Mouse (Mus musculus) layer of hippocampus, adult 8-10 months (tissue): ENCODE data around the gene Olfr545. TPM values are rescaled to one million over a fixed set of nuclear protein-coding genes. Genes with fewer than 3 reads are reported as not detected.
"Not testable (repeated sequence)": the region's sequence is repeated elsewhere in the genome, so short reads cannot be mapped to it uniquely, and the experiment has no call there.

Experiments used
- DNase-seq, 2 experiments: peaks; one replicate each; pipeline ENCODE4 v3.0.0; 2022; ENCODE audit warnings: low spot score in 2 of 2
- total RNA-seq, 4 experiments: library from RNA; stranded (reverse); gene quantifications; 2 replicates each; pipeline ENCODE4 v1.2.4; 2022

Gene Olfr545
- total RNA-seq: not detected

DNA sequence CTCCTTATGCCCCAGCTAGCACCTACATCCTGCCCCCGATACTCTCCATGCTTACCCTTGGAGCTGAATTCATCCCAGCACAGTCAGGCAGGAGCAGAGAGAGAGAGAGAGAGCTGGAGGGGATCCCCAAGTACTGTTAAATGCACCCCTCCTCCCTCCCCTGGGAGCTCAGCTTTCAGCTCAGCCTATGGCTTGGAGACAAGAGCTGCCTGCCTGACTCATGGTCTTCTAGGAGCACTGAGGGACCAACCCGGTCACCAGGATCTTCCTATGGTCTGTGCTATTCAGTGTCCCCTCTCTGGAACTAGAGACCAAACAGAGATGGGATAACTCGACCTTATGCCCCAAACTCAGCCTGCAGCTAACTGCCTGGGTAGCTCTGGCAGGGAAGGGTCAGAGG, at the start of gene Olfr545:
TSS of gene Olfr545 (minus strand) at position 101 of the 400 bp plus-strand sequence.
- no peak for DNase-seq

DNA sequence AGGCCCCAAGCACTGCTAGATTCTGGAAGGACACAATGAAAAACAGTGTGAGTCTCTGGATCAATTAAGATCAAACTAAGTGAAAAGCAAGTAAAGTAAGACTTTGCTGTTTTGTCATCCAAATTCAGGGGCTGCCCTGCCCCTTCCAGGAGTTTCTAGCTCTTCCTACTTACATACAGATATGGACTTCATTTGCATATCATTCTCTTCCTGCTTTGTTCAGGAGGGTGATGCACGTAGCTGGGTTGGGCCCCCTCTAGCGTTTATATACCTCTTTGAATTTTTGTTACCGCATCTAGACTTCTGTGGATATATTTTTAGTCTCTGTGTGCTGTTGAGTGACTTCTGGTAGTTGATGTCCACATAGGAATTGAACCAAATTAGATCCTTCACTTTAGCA, 41.9 kb upstream of the Olfr545 start:
- DNase-seq: no peak

DNA sequence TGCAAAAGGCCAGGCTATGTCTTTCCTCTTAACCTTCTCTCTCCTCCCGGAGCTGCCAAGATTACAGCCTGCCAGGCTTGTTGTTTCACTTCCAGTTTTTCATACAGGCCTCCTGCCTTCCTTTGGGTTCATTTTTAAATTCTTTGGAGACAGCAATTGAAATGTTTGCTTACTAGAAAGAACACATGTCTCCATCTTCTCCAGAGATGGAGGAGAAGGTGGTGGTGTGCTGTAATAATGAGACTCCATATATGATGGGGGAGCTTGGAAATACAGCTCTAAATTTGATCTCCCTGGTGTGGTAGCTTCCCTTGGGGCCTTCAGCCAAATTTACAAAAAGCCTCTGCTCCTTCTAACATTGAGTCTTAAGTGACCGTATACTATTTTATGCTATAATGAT, 41.2 kb upstream of the Olfr545 start, which contains the start of gene Olfr548-ps1:
TSS of gene Olfr548-ps1 (plus strand) at position 301 of the 400 bp plus-strand sequence.
- no peak for DNase-seq

DNA sequence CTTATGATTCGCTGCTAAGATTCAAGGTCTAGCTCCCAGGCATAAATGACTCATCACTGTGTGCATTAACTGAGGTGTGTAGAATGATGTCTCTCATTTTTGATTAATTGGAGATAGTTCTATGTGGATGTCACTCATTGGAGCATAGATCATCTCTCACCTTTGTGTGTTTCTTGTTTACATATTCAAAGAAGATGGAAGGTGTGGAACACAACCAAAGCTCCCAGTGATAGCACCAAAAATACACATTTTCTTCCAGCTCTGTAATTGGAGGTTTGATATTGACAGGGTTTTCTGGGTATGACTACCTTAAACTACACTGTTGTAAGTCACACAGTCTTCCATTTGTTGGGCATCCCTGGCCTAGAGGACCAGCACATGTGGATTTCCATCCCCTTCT, 35.1 kb upstream of the Olfr545 start, which contains the start of gene Olfr547:
TSS of gene Olfr547 (plus strand) at position 301 of the 400 bp plus-strand sequence.
- no peak for DNase-seq

DNA sequence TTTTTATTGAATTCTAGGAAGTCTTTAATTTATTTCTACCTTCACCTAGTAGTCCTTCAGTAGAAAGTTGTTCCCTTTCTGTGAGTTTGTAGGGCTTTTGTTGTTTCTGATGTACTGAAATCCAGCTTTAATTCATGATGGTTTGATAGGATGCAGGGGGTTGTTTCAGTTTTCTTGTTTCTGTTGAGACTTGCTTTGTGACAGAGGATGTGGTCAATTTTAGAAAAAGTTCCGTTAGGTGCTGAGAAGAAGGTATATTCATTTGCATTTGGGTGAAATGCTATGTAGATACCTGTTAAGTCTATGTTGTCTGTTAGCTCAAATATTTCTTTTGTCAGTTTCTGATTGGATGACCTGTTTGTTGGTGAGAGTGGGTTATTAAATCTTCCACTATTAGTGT, 29.7 kb upstream of the Olfr545 start:
- no peak for DNase-seq

DNA sequence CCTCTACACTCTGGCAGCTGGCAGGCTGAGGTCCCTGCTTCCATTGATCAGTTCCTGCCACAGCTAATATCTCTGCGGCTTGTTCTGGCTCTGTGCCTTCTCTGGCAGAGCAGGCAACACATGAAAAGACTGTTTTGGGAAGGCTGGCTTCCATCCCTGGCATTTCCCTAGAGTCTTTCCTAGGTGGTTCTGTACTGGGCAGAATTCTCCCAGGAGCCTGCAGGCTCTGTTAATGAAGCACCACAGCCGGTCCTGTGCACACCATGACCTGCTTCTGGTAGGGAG, 17.6 kb upstream of the Olfr545 start:
- peak in 1 of 2 experiments; percentile 25 for DNase-seq

DNA sequence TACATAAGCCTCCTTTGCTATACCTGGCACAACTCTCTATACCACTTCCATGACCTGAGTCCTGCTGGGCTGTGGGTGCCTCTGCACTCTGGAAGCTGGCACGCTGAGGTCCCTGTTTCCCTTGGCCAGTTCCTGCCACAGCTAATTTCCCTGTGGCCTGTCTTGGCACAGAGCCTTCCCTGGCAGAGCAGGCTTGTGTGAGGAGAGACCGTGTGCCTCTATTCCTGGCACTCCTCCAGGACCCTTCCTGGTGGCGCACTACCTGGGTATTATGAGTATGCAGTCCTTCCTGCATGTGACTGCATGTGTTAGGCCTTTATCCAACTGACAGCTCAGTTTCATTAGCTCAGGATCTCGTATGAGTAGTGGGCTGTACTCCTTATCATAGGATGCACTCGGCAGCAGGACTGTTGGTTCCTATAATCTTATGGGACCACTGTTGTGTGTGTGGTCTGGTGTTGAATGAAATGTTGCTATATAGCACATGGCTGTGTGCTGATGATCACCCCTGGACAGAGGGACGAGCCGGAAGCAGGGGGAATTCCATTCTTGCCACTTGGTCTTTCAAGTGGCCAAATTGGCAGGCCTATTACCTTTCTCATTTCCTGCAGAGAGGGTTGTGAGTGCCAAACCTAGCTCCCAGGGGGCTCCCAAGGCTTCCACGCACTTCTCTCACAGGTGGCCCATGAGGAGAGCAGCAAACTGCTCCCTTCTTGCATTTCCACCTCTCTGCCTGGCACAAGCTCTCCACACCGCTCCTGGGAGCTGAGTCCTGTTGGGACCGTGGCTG, 17.1 kb upstream of the Olfr545 start:
- DNase-seq: no peak

DNA sequence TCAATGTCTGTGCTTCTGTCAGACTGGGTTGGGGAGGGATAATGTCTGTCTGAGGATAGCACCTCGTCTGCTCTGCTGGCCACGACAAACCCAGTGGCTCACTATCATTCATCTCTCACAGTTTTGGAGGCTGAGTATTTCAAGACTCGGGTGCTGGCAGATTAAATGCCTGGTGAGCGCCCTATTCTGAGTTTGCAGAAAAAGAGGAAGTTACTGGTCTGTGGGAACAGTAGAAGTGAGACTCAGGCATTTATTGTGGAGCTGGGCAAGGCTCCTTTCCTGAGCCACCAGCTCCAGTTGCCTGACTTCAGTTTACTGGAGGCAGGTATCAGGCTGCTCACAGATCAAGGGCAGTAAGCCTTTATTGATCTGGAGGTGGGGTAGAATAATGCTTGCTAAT, 14.8 kb upstream of the Olfr545 start:
- no peak for DNase-seq

DNA sequence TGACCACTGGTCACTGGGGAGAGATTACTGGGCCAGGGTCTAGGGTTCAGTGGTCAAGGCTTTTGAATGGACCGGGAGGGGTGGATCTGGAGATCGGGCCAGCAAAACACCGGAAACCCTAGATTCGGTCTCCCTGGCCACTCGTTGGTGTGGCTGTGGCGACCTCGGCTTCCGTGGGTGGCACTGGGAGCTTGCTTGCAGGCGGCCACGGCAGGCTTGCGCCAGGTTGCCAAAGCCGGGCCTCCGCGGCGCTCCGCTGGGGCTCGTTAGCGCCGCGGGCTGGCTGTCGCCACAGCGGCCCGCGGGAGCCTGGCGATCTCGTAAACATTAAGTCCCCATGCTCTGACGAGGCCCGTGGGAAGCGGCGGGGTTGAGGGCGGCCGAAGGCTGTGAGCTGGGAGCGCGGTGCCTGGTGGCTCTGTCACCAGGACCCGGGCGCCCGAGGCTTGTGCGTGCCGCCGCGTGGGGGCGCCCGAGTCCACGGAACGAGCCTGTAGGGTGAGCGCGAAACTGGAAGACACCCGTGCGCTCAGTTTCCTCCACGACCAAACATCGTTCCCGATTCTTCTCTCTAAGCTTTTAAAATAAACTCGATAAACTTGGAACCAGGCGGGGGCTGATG, 13.6 kb upstream of the Olfr545 start:
- DNase-seq: peak; percentile 47 to 85

DNA sequence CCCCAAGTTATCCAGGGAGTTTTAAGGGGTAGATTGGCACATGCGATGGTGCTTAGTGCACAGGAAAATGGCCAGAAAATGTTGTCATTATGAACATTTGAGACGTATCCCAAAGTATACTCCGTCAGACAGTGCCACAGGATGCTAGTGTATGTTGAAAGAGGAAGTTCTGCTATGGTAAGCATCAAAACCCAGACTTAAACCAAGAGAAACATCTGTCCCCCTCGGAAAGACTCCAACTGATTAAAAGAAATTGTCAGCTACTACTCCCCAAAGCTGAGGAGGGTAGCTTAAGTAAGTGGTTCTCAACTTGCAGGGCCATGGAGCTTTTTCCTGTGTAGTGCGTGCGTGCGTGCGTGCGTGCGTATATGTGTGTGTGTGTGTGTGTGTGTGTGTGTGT, 12.6 kb upstream of the Olfr545 start:
- DNase-seq: no peak

DNA sequence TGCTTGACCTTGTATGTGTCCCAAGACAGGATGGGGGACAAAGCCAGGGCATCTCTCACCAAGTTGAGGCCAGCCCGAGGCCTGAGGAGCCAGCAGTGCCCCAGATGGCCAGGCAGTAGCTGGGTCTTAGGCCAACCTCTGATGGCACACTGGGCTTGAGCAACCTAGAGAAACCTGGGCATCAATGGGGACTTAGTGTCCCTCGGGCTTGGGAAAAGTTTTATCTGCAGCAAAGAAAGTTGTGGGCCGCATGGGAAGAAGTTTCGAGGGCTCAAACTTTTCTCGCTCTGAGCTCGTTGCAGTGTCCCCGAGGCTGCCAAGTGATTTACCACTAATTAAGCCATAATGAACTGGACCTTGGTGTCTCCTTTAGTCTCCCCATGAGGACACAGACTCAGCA, 10.4 kb upstream of the Olfr545 start:
- no peak for DNase-seq

DNA sequence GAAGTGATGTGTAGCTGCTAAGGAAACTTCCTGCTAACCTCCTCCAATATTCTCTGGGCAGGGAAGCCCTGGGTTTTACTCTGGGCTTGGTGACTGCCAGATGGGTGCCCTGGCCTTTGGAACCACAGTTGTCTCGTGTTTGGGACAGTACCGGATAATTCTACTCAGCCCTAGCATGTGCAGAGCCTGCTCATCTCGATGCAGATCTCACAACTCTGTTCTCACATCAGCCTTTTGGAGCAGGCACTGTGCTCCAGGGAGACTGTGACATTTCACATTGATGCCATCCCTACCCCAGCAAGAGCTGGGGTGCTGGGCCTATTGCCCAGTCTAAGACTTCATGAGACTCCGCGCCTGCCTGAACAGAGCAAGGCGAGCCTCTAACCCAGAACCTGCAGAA, 9.3 kb upstream of the Olfr545 start:
- no peak for DNase-seq

DNA sequence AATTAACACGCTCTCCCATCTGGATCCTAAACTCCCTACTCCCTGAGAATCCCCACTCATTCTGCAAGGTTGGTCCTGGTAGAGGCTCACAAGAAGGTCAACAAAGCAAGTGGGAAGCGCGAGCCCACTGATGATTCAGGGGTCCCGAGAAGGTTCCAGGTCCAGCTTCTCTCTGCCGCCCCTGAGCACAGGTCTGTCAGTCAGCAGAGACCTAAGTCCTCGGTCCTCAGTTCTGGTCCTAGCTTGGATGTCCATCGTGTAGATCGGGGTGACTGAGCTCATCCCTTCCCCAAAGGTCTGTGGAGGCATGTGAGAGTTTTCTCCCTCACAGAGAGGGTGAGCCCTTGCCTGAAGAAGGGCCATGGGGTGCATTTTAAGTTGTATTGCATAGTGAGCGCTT, 8.7 kb upstream of the Olfr545 start:
- DNase-seq: no peak

DNA sequence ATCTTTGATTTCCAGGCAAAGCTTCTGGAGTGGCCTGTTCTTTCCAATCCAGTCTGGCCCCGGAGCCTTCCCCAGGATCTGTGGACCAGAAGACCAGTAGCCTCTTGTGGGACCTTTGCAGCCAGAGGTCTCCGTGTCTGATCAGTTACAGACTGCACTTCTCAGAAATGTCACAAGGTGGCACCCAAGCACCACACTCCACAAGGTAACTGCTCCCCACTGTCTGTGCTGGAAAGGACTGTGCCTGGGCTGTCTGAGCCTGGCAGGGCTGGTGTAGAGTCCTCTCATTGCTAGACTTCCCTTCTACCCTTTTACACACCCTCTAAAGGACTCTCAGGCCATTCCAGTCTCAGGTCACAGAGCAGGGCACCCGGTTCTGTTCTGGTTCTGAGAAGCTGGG, 7.5 kb upstream of the Olfr545 start:
- peak; percentile 48 to 85 for DNase-seq

DNA sequence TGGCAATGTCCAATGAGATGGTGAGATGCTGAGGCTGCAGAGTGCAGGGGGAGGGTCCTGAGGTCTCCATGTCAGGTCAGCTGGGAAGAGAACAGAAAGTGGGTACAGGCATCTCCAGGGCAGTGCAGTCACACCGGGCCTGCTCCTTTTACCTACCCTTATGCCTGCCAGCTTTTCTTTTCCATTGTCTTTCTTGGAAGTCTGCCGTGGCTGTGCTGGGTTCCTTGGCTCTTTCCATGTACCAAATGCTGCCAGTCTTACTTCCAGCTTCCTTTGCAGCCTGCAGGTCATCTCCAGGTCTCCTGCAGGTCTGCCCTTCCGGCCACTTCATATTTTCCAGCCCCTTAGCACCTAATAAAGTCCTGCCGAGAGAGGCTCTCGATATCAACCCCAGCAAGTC, 2.6 kb upstream of the Olfr545 start:
- DNase-seq: no peak

DNA sequence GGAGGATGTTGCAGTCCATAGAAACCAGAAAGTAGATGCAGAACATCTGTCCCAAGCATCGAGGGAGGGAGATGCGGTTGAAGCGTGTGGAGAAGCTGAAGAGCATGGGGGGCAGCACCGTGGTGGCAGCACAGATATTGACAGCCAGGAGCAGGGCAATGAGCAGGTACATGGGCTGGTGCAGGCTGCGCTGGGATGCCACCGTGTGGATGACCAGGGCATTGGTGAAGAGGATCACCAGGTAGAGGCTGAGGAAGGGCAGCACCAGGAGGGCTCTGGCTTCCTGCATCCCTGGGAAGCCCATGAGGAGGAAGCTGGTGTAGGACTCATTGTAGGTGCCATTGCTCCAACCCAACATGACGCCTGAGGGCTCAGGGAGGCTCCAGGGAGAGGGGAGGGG, 5.0 kb downstream of the Olfr545 start:
- not testable (repeated sequence) for DNase-seq

DNA sequence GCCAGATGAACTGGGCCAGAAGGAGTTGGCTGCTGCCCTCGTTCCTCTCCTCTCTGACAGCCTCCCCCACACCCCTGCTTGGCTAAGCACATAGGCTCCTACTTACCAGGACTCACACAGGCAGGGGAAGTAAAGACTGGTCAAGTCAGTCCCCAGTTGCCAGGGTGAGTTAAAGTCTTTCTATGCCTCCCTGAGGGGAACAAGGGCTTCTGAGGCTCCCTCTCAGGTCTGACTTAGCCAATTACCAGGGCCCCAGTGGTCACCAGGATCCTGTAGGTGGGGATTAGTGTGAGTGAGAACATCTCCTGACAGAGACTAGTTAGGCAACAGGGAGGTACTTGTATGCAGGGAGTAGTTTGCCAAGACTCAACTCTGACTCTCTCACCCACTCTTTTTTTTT, 11.2 kb downstream of the Olfr545 start, which contains the start of gene Olfr544:
TSS of gene Olfr544 (minus strand) at position 153 of the 400 bp plus-strand sequence.
- no peak for DNase-seq

DNA sequence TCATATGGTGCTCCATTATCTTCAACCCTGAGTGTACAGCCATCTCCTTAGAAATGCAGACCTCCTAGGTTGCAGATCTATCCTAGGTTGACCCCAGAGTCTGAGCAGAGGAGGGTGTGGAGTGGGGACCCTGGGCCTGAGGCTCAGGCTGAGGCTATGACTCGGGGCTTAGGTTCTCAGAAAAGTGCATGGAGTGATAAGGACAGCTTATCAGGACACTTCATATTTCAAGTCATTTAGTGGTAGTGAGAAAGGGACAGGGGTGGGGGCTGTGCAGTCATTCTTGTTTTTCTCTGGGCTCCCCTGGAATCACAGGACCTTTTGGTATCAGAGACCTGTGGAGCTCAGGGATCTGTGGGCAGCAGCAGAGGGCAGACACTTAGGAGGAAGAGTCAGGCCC, 13.3 kb downstream of the Olfr545 start:
- no peak for DNase-seq

DNA sequence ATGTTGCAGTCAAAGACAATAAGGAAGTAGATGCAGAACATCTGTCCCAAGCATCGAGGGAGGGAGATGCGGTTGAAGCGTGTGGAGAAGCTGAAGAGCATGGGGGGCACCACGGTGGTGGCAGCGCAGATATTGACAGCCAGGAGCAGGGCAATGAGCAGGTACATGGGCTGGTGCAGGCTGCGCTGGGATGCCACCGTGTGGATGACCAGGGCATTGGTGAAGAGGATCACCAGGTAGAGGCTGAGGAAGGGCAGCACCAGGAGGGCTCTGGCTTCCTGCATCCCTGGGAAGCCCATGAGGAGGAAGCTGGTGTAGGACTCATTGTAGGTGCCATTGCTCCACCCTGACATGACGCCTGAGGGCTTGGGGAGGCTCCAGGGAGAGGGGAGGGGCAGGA, 14.6 kb downstream of the Olfr545 start:
- not testable (repeated sequence) for DNase-seq

DNA sequence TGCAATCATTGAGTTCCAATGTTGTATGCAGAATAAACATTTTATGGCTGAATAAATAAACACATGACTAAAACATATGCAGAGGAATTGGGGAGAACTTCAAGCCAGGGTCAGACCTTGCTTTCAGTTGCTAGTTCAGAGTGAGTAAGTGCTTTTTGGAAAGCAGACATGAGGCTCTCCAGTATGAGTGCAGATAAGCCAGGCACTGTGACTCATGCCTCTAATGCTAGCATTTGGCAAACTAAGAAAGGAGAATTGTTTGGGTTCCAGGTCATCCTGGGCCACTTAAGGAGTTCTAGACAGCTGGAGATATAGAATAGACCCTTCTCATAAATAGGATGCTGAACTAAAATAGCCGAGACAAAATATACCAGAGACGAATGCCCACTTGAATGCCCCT, 15.7 kb downstream of the Olfr545 start:
- no peak for DNase-seq

DNA sequence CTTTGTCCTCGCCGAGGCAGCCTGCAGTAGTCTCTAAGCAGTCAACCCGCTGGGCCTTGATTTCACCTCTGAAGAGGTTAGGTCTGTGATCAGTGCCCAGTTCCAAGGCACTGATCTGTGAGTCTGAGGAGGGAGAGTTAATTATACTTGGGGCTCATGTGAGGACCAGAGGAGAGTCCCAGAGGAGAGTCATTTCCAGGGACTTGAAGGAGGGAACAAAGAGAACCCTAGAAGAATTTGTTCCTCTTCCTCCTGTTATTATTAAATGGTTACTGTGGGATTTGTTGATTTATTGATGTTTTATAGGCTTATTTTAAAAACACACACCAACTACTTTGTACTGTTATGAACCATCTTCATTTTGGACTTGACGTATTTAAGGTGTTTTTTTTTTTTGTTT, 17.8 kb downstream of the Olfr545 start, which contains the start of gene Olfr543:
TSS of gene Olfr543 (minus strand) at position 101 of the 400 bp plus-strand sequence.
- DNase-seq: no peak

DNA sequence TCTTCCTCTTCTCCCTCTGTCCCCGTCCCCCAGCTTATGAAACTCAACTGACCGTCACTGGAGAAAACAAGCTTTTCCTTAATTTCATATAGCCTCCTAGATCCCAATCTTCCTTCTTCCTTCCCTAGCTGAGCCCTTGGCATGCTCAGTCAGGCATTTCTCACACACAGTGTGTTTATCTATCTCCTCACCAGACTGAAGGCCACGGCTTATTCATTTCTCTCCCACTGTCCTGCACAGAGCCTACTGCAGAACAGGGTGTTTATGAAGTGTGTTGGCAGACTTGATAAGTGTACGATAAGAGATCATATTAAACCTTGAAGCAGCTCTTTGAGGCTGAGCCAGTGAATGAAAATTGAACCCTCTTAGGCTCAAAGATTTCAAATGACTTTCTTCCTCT, 18.6 kb downstream of the Olfr545 start:
- DNase-seq: no peak
